Mouse (Mus musculus): ENCODE results near the gene Epb41l4b. TPM values are rescaled to one million over a fixed set of nuclear protein-coding genes. Genes with fewer than 3 reads are reported as not detected.

Gene Epb41l4b
- 7.5 and 11.6 TPM in 2 replicates for polyA plus RNA-seq (2015; fragmentation: Nextera tagmentation; extraction: Ambion mirVana)

GRCm38 (mm10) chr4:57143026-57143937 lies at the start of gene Epb41l4b:
Gene Epb41l4b (minus strand): TSS chr4:57143437.
- no peaks in the 10 kb centered on the region for H3K36me3 ChIP-seq (ENCODE audit: control insufficient read depth, insufficient read depth, low read length)
- H3K4me1 ChIP-seq (ENCODE audit: control insufficient read depth, insufficient read depth, low read length): peaks cover 16% of the 10 kb centered on the region
- H3K4me3 ChIP-seq (replicated peaks; ENCODE audit: low read length): peak within 1 kb of the TSS; percentile 66
- peak within 1 kb of the TSS; percentile 85 for H3K9ac ChIP-seq (ENCODE audit: low read length)
- H3K4me2 ChIP-seq (ENCODE audit: low read depth, low read length): peak within 1 kb of the TSS; percentile 84
- no peaks in the 10 kb centered on the region for H3K9me3 ChIP-seq (replicated peaks; ENCODE audit: control insufficient read depth, low read length)
- peaks cover 17% of the 10 kb centered on the region; the same call in 1 of the 2 replicates for H3K27me3 ChIP-seq (ENCODE audit: control insufficient read depth, insufficient read depth, low read length)
- WGBS: under 1% methylated on average over 64 of the region's 142 CpGs
- H3K27ac ChIP-seq (ENCODE audit: low read length): peak within 1 kb of the TSS; percentile 59; the same call in 1 of the 2 replicates
- ATAC-seq (ENCODE audit: insufficient read depth, low FRiP score): peak; percentile 78

DNA sequence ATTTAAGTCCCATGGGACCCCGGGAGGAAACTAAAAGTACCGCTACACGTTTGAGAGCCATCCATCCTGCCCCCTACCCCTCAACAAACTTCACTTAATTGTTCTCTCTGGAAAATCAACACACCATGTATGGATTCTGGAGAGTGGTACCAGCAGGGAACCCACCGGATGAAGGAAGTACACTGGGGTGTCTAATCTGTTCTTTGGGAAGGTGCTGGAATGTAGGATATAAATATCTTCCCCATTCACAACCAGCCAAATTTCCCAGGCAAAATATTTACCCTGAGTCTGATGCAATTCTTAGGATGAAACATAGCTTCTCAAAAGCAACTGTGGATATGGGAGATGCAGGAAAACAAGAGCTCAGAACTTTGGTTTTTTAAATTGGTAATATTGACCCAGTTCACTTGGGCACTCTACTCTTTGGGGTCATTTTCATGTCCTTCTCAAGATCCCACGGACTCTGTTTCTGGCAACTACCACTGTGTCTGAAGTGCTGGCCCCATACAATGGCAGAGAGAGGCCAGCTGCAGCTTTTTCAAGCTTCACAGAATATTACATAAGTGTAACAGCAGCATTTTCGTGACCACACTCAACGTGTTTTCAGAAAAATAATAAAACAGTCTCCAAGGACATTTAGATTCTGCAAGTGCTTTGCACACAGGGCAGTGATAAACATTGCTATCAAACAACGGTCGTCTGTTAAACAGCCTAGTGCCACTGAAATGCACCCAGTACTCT lies 48.5 kb upstream of the Epb41l4b start:
- 62% methylated on average over 9 of the region's 9 CpGs for WGBS
- no peaks in the 10 kb centered on the region for H3K4me1 ChIP-seq (ENCODE audit: control insufficient read depth, insufficient read depth, low read length)
- H3K9ac ChIP-seq (ENCODE audit: low read length): no peak overlapping the region
- H3K36me3 ChIP-seq (ENCODE audit: control insufficient read depth, insufficient read depth, low read length): no peaks in the 10 kb centered on the region; the same call in 1 of the 2 replicates
- ATAC-seq (ENCODE audit: insufficient read depth, low FRiP score): no peak
- H3K4me2 ChIP-seq (ENCODE audit: low read depth, low read length): no peak overlapping the region
- H3K27ac ChIP-seq (ENCODE audit: low read length): no peak overlapping the region
- H3K4me3 ChIP-seq (replicated peaks; ENCODE audit: low read length): no peak overlapping the region
- no peaks in the 10 kb centered on the region for H3K9me3 ChIP-seq (replicated peaks; ENCODE audit: control insufficient read depth, low read length)
- no peaks in the 10 kb centered on the region for H3K27me3 ChIP-seq (ENCODE audit: control insufficient read depth, insufficient read depth, low read length)

DNA sequence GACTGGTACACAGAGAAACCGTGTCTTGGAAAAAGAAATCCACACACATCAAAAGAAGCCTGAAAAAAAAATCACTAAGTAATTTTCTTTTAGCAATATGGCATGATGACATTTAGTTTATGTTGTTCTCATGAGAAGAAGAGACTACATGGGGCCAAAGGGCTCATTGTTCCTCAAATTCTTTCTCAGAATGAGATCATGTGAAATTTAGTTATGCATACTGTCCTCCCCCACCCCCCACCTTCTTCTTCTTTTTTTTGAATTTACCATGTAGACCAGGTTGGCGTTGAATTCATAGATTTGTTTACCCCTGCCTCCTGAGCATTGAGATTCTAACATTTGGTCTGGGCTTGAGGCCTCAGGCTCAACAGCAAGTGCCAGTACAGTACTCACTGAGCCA lies 46.6 kb upstream of the Epb41l4b start:
- H3K4me2 ChIP-seq (ENCODE audit: low read depth, low read length): no peak overlapping the region
- no peak overlapping the region for H3K4me3 ChIP-seq (replicated peaks; ENCODE audit: low read length)
- H3K27me3 ChIP-seq (ENCODE audit: control insufficient read depth, insufficient read depth, low read length): no peaks in the 10 kb centered on the region
- no peak overlapping the region for H3K9ac ChIP-seq (ENCODE audit: low read length)
- no peaks in the 10 kb centered on the region for H3K9me3 ChIP-seq (replicated peaks; ENCODE audit: control insufficient read depth, low read length)
- H3K36me3 ChIP-seq (ENCODE audit: control insufficient read depth, insufficient read depth, low read length): no peaks in the 10 kb centered on the region
- 70% methylated on average over 2 of the region's 2 CpGs for WGBS
- no peaks in the 10 kb centered on the region for H3K4me1 ChIP-seq (ENCODE audit: control insufficient read depth, insufficient read depth, low read length)
- ATAC-seq (ENCODE audit: insufficient read depth, low FRiP score): no peak
- no peak overlapping the region for H3K27ac ChIP-seq (ENCODE audit: low read length)

- 0 out of 2 replicates have a peak overlapping the region, but pooled peaks have one; percentile 6 for H3K4me2 ChIP-seq (ENCODE audit: low read depth, low read length)
- ATAC-seq (ENCODE audit: insufficient read depth, low FRiP score): peak; percentile 70; the same call in 1 of the 2 replicates
- peak overlapping the region; percentile 58 for H3K27ac ChIP-seq (ENCODE audit: low read length)
Observed at GRCm38 (mm10) chr4:57186035-57186434, 42.8 kb upstream of the Epb41l4b start.

GRCm38 (mm10) chr4:57185462-57185861 lies 42.2 kb upstream of the Epb41l4b start:
- Histone ChIP-seq H3K9me3 (replicated peaks; ENCODE audit: control insufficient read depth, low read length) (no peaks in the 10 kb centered on the region), H3K9ac (ENCODE audit: low read length) (no peak overlapping the region), H3K4me2 (ENCODE audit: low read depth, low read length) (0 out of 2 replicates have a peak overlapping the region, but pooled peaks have one; percentile 6), H3K27ac (ENCODE audit: low read length) (peak overlapping the region; percentile 58), H3K27me3 (ENCODE audit: control insufficient read depth, insufficient read depth, low read length) (no peaks in the 10 kb centered on the region), H3K36me3 (ENCODE audit: control insufficient read depth, insufficient read depth, low read length) (no peaks in the 10 kb centered on the region), H3K4me3 (replicated peaks; ENCODE audit: low read length) (no peak overlapping the region), H3K4me1 (ENCODE audit: control insufficient read depth, insufficient read depth, low read length) (no peaks in the 10 kb centered on the region)
- 66% methylated on average over 8 of the region's 8 CpGs for WGBS
- ATAC-seq (ENCODE audit: insufficient read depth, low FRiP score): peak; percentile 45; the same call in 1 of the 2 replicates

More at GRCm38 (mm10) chr4:57186035-57186434, 42.8 kb upstream of the Epb41l4b start:
- H3K4me1 ChIP-seq (ENCODE audit: control insufficient read depth, insufficient read depth, low read length): no peaks in the 10 kb centered on the region
- no peaks in the 10 kb centered on the region for H3K9me3 ChIP-seq (replicated peaks; ENCODE audit: control insufficient read depth, low read length)
- no peaks in the 10 kb centered on the region for H3K27me3 ChIP-seq (ENCODE audit: control insufficient read depth, insufficient read depth, low read length)
- no peaks in the 10 kb centered on the region for H3K36me3 ChIP-seq (ENCODE audit: control insufficient read depth, insufficient read depth, low read length)
- no peak overlapping the region for H3K9ac ChIP-seq (ENCODE audit: low read length)
- WGBS: 8% methylated on average over 6 of the region's 6 CpGs
- no peak overlapping the region for H3K4me3 ChIP-seq (replicated peaks; ENCODE audit: low read length)

GRCm38 (mm10) chr4:57183493-57183892 lies 40.3 kb upstream of the Epb41l4b start:
- no peaks in the 10 kb centered on the region for H3K4me1 ChIP-seq (ENCODE audit: control insufficient read depth, insufficient read depth, low read length)
- no peaks in the 10 kb centered on the region for H3K9me3 ChIP-seq (replicated peaks; ENCODE audit: control insufficient read depth, low read length)
- no peak overlapping the region for H3K4me2 ChIP-seq (ENCODE audit: low read depth, low read length)
- WGBS: 55% methylated on average over 4 of the region's 4 CpGs
- H3K4me3 ChIP-seq (replicated peaks; ENCODE audit: low read length): no peak overlapping the region
- H3K36me3 ChIP-seq (ENCODE audit: control insufficient read depth, insufficient read depth, low read length): no peaks in the 10 kb centered on the region
- no peak for ATAC-seq (ENCODE audit: insufficient read depth, low FRiP score)
- no peak overlapping the region for H3K9ac ChIP-seq (ENCODE audit: low read length)
- no peak overlapping the region for H3K27ac ChIP-seq (ENCODE audit: low read length)
- no peaks in the 10 kb centered on the region for H3K27me3 ChIP-seq (ENCODE audit: control insufficient read depth, insufficient read depth, low read length)

DNA sequence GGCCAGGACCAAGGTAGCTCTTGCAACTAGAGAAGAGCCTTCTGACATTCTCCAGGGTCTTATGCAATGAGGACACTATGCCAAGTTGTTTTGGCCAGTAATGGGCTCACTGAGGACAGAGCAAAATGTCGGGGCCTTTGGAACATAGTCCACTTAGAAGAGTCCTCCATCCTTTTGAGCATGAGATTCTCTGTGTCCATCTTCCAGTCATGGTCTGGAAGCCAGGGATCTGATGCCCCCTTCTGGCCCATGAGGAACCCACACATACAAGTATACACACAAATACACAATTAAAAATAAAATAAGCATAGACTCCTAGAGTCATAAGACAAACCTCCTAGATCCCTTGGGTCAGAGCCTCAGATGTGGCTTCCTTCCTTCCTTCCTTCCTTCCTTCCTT lies 38.3 kb upstream of the Epb41l4b start:
- Histone ChIP-seq H3K27ac (ENCODE audit: low read length) (no peak overlapping the region), H3K27me3 (ENCODE audit: control insufficient read depth, insufficient read depth, low read length) (no peaks in the 10 kb centered on the region), H3K4me3 (replicated peaks; ENCODE audit: low read length) (no peak overlapping the region), H3K9me3 (replicated peaks; ENCODE audit: control insufficient read depth, low read length) (no peaks in the 10 kb centered on the region), H3K4me1 (ENCODE audit: control insufficient read depth, insufficient read depth, low read length) (no peaks in the 10 kb centered on the region), H3K36me3 (ENCODE audit: control insufficient read depth, insufficient read depth, low read length) (no peaks in the 10 kb centered on the region), H3K9ac (ENCODE audit: low read length) (no peak overlapping the region), H3K4me2 (ENCODE audit: low read depth, low read length) (no peak overlapping the region)
- no peak for ATAC-seq (ENCODE audit: insufficient read depth, low FRiP score)
- 65% methylated on average over 1 of the region's 1 CpGs for whole genome bisulfite sequencing

DNA sequence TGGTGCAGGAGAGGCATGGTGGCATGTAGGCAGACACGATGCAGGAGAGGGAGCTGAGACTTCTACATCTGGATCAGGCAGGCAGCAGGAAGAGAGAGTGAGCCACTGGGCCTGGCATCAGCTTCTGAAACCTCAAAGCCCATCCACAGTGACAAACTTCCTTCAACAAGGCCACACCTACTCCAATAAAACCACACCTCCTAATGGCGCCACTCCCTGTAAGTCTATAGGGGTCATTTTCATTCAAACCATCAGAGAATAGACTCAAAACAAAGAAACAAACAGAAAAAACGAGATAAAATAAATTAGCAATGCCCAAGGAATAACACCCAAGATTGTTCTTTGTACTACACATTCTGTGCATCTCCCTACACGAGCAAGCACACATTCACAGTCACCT lies 35.6 kb upstream of the Epb41l4b start:
- H3K9me3 ChIP-seq (replicated peaks; ENCODE audit: control insufficient read depth, low read length): no peaks in the 10 kb centered on the region
- 72% methylated on average over 4 of the region's 4 CpGs for WGBS
- no peak overlapping the region for H3K27ac ChIP-seq (ENCODE audit: low read length)
- no peak overlapping the region for H3K4me2 ChIP-seq (ENCODE audit: low read depth, low read length)
- H3K36me3 ChIP-seq (ENCODE audit: control insufficient read depth, insufficient read depth, low read length): no peaks in the 10 kb centered on the region
- H3K27me3 ChIP-seq (ENCODE audit: control insufficient read depth, insufficient read depth, low read length): no peaks in the 10 kb centered on the region
- H3K4me1 ChIP-seq (ENCODE audit: control insufficient read depth, insufficient read depth, low read length): no peaks in the 10 kb centered on the region
- no peak for ATAC-seq (ENCODE audit: insufficient read depth, low FRiP score)
- H3K9ac ChIP-seq (ENCODE audit: low read length): no peak overlapping the region
- no peak overlapping the region for H3K4me3 ChIP-seq (replicated peaks; ENCODE audit: low read length)

- H3K9me3 ChIP-seq (replicated peaks; ENCODE audit: control insufficient read depth, low read length): no peaks in the 10 kb centered on the region
- no peaks in the 10 kb centered on the region for H3K27me3 ChIP-seq (ENCODE audit: control insufficient read depth, insufficient read depth, low read length)
- H3K27ac ChIP-seq (ENCODE audit: low read length): no peak overlapping the region
- no peak overlapping the region for H3K9ac ChIP-seq (ENCODE audit: low read length)
- 48% methylated on average over 10 of the region's 10 CpGs for WGBS
- H3K4me1 ChIP-seq (ENCODE audit: control insufficient read depth, insufficient read depth, low read length): no peaks in the 10 kb centered on the region
- H3K4me2 ChIP-seq (ENCODE audit: low read depth, low read length): no peak overlapping the region
- H3K36me3 ChIP-seq (ENCODE audit: control insufficient read depth, insufficient read depth, low read length): no peaks in the 10 kb centered on the region
- ATAC-seq (ENCODE audit: insufficient read depth, low FRiP score): no peak
- no peak overlapping the region for H3K4me3 ChIP-seq (replicated peaks; ENCODE audit: low read length)
Observed at GRCm38 (mm10) chr4:57175329-57175728, 32.1 kb upstream of the Epb41l4b start.
